Mouse (Mus musculus): ENCODE data around the gene Copz2. TPM values are rescaled to one million over a fixed set of nuclear protein-coding genes. Genes with fewer than 3 reads are reported as not detected.

Copz2 gene
- polyA plus RNA-seq, 1 experiment from 2014 or later: 51.0 TPM

DNA sequence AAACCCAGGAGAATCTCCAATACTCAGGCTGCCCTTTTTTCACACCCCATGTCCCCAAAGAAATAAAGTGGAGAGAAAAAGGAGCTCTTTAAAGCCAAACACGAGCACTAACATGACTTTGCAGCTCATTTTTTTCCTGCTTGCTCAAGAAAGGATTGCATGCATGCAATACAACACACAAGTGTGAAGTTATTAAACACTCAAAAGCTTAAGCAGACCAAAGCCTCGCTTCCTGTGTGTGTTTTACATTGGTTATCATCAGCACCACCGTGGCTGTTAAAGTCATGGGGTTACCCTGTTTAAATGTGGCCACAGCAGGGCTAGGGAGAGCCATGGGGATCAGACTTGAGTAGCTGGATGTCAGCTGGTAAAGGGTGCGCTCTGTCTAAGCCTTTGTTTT lies 27.4 kb downstream of the Copz2 start:
- no peak overlapping the region for H3K4me3 ChIP-seq (ENCODE audit: low read depth, low read length)

GRCm38 (mm10) chr11:96878715-96879114 lies 29.0 kb downstream of the Copz2 start:
- 15% methylated on average over 3 of the region's 3 CpGs for WGBS (ENCODE audit: insufficient replicate concordance)
- DNase-seq (no peak), ATAC-seq (no peak)
- no peaks in the 10 kb centered on the region; the same call in 1 of the 2 replicates for H3K4me1 ChIP-seq (ENCODE audit: insufficient read depth)
- H3K9me3 ChIP-seq (ENCODE audit: low read length): no peaks in the 10 kb centered on the region
- no peaks in the 10 kb centered on the region for H3K36me3 ChIP-seq (replicated peaks; ENCODE audit: insufficient read depth, low read length)
- TF ChIP-seq CTCF (IDR thresholded peaks at IDR 0.05; ENCODE audit: low read depth) (no peak), EP300 (IDR thresholded peaks at IDR 0.05; ENCODE audit: low read depth) (no peak)
- no peak overlapping the region for H3K27ac ChIP-seq (ENCODE audit: low read depth)
- peaks cover 21% of the 10 kb centered on the region for H3K27me3 ChIP-seq (ENCODE audit: insufficient read depth, low read length)
- H3K4me2 ChIP-seq (ENCODE audit: low read depth, low read length): no peak overlapping the region
- H3K9ac ChIP-seq (replicated peaks): no peak overlapping the region
- H3K4me3 ChIP-seq (ENCODE audit: low read depth, low read length): no peak overlapping the region

More for the DNA sequence above, 27.4 kb downstream of the Copz2 start:
- Histone ChIP-seq H3K9ac (replicated peaks) (no peak overlapping the region), H3K36me3 (replicated peaks; ENCODE audit: insufficient read depth, low read length) (no peaks in the 10 kb centered on the region), H3K4me2 (ENCODE audit: low read depth, low read length) (no peak overlapping the region), H3K27ac (ENCODE audit: low read depth) (no peak overlapping the region), H3K9me3 (ENCODE audit: low read length) (no peaks in the 10 kb centered on the region), H3K27me3 (ENCODE audit: insufficient read depth, low read length) (peaks cover 29% of the 10 kb centered on the region), H3K4me1 (ENCODE audit: insufficient read depth) (no peaks in the 10 kb centered on the region; the same call in 1 of the 2 replicates)
- DNase-seq (no peak), ATAC-seq (no peak)
- TF ChIP-seq CTCF (IDR thresholded peaks at IDR 0.05; ENCODE audit: low read depth) (no peak), EP300 (IDR thresholded peaks at IDR 0.05; ENCODE audit: low read depth) (no peak)
- 35% methylated on average over 4 of the region's 4 CpGs for WGBS (ENCODE audit: insufficient replicate concordance)

GRCm38 (mm10) chr11:96879359-96879758 lies 29.7 kb downstream of the Copz2 start:
- H3K9ac ChIP-seq (replicated peaks): no peak overlapping the region; the same call in 1 of the 2 replicates
- TF ChIP-seq CTCF (IDR thresholded peaks at IDR 0.05; ENCODE audit: low read depth): no peak
- DNase-seq (no peak), ATAC-seq (no peak)
- 0 out of 2 replicates have a peak overlapping the region, but pooled peaks have one; percentile 4 for H3K4me2 ChIP-seq (ENCODE audit: low read depth, low read length)
- peaks cover 18% of the 10 kb centered on the region for H3K27me3 ChIP-seq (ENCODE audit: insufficient read depth, low read length)
- H3K27ac ChIP-seq (ENCODE audit: low read depth): no peak overlapping the region
- no peak overlapping the region for H3K4me3 ChIP-seq (ENCODE audit: low read depth, low read length)
- no peaks in the 10 kb centered on the region for H3K36me3 ChIP-seq (replicated peaks; ENCODE audit: insufficient read depth, low read length)
- H3K9me3 ChIP-seq (ENCODE audit: low read length): no peaks in the 10 kb centered on the region
- WGBS (ENCODE audit: insufficient replicate concordance): 17% methylated on average over 7 of the region's 7 CpGs
- H3K4me1 ChIP-seq (ENCODE audit: insufficient read depth): no peaks in the 10 kb centered on the region; the same call in 1 of the 2 replicates

- ATAC-seq (peak; percentile 48), DNase-seq (no peak)
- H3K9me3 ChIP-seq (ENCODE audit: low read length): no peaks in the 10 kb centered on the region
- peaks cover 17% of the 10 kb centered on the region for H3K27me3 ChIP-seq (ENCODE audit: insufficient read depth, low read length)
- H3K36me3 ChIP-seq (replicated peaks; ENCODE audit: insufficient read depth, low read length): no peaks in the 10 kb centered on the region
- no peak overlapping the region for H3K27ac ChIP-seq (ENCODE audit: low read depth)
- H3K4me2 ChIP-seq (ENCODE audit: low read depth, low read length): no peak overlapping the region
- no peaks in the 10 kb centered on the region; the same call in 1 of the 2 replicates for H3K4me1 ChIP-seq (ENCODE audit: insufficient read depth)
- no peak overlapping the region for H3K4me3 ChIP-seq (ENCODE audit: low read depth, low read length)
- no peak overlapping the region for H3K9ac ChIP-seq (replicated peaks)
- TF ChIP-seq CTCF (IDR thresholded peaks at IDR 0.05; ENCODE audit: low read depth) (no peak), EP300 (IDR thresholded peaks at IDR 0.05; ENCODE audit: low read depth) (no peak)
- 63% methylated on average over 9 of the region's 9 CpGs for WGBS (ENCODE audit: insufficient replicate concordance)
These were observed 30.6 kb downstream of the Copz2 start for GRCm38 (mm10) chr11:96880296-96880695.

GRCm38 (mm10) chr11:96885901-96886340 lies 36.3 kb downstream of the Copz2 start:
- DNase-seq (no peak), ATAC-seq (no peak)
- Histone ChIP-seq H3K27ac (ENCODE audit: low read depth) (no peak overlapping the region), H3K27me3 (ENCODE audit: insufficient read depth, low read length) (no peaks in the 10 kb centered on the region), H3K4me2 (ENCODE audit: low read depth, low read length) (no peak overlapping the region), H3K36me3 (replicated peaks; ENCODE audit: insufficient read depth, low read length) (no peaks in the 10 kb centered on the region), H3K4me1 (ENCODE audit: insufficient read depth) (0 out of 2 replicates have a peak, but pooled peaks cover 4% of the 10 kb centered on the region), H3K9ac (replicated peaks) (no peak overlapping the region), H3K9me3 (ENCODE audit: low read length) (no peaks in the 10 kb centered on the region), H3K4me3 (ENCODE audit: low read depth, low read length) (no peak overlapping the region)
- no peak for TF ChIP-seq EP300 (IDR thresholded peaks at IDR 0.05; ENCODE audit: low read depth)
- TF ChIP-seq CTCF (IDR thresholded peaks at IDR 0.05; ENCODE audit: low read depth): no peak
- WGBS (ENCODE audit: insufficient replicate concordance): 51% methylated on average over 5 of the region's 5 CpGs

GRCm38 (mm10) chr11:96886942-96887546 lies 37.4 kb downstream of the Copz2 start:
- H3K4me1 ChIP-seq (ENCODE audit: insufficient read depth): 0 out of 2 replicates have a peak, but pooled peaks cover 4% of the 10 kb centered on the region
- no peak overlapping the region for H3K27ac ChIP-seq (ENCODE audit: low read depth)
- WGBS (ENCODE audit: insufficient replicate concordance): 62% methylated on average over 8 of the region's 8 CpGs
- ATAC-seq (no peak), DNase-seq (no peak)
- H3K9me3 ChIP-seq (ENCODE audit: low read length): no peaks in the 10 kb centered on the region
- H3K36me3 ChIP-seq (replicated peaks; ENCODE audit: insufficient read depth, low read length): no peaks in the 10 kb centered on the region
- TF ChIP-seq CTCF (IDR thresholded peaks at IDR 0.05; ENCODE audit: low read depth): no peak
- no peak for TF ChIP-seq EP300 (IDR thresholded peaks at IDR 0.05; ENCODE audit: low read depth)
- no peak overlapping the region for H3K4me3 ChIP-seq (ENCODE audit: low read depth, low read length)
- no peak overlapping the region for H3K4me2 ChIP-seq (ENCODE audit: low read depth, low read length)
- no peak overlapping the region for H3K9ac ChIP-seq (replicated peaks)
- H3K27me3 ChIP-seq (ENCODE audit: insufficient read depth, low read length): no peaks in the 10 kb centered on the region
